36 mouse cellular contexts compared by ENCODE assay signal in the genomic region with DNA sequence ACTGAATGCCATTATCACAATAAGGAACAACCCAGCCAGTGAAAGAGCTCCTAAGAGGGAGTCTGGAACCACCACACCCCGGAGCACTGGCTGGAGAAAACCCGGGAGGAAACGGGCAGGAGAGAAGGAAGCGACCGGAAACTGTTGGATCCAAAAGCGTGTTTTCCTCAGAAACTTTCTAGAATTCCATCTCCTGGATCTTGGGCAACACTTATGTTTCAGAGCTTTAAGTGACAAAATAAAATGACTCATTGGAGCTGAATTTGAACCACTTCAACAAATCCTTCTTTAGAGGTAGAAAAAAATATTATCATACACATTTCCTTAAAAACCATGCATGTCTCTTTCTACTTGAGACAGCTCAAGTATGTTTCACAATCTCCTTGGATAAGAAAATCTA. TPM values are rescaled to one million over a fixed set of nuclear protein-coding genes. Genes with fewer than 3 reads are reported as not detected.
"Had no signal": no experiment of that assay in that cellular context is flagged by ENCODE, and none has a peak within 500 bp of the region (broad histone marks: within the 10 kb centered on the region; RNA-seq: fewer than 3 reads in every experiment).

No protein-coding gene starts in this region.

- DNase-seq: heart, postnatal 10 days; heart, postnatal 14 days; heart, postnatal 36 days; heart, postnatal 4 days; kidney, adult 11 months; kidney, adult 18-20 months; kidney, adult 2 months; kidney, adult 8-10 months; kidney, adult 9 months; kidney, postnatal 10 days; kidney, postnatal 14 days; kidney, postnatal 25 days; kidney, postnatal 36 days; kidney, postnatal 4 days; layer of hippocampus, adult 9-11 months; layer of hippocampus, postnatal 36 days had no signal

- H3K9ac ChIP-seq: heart, embryonic 12.5 days; heart, embryonic 13.5 days; heart, embryonic 15.5 days; hindbrain, embryonic 12.5 days; hindbrain, embryonic 13.5 days; hindbrain, embryonic 14.5 days; hindbrain, embryonic 15.5 days; intestine, embryonic 15.5 days; kidney, embryonic 15.5 days had no signal

- ATAC-seq: hindbrain, embryonic 16.5 days; hindbrain, postnatal 0 days; inflammation-experienced regulatory T-cells, adult 6 months; intestine, embryonic 15.5 days; intestine, embryonic 16.5 days; intestine, postnatal 0 days had no signal

- H3K4me1 ChIP-seq: heart, embryonic 12.5 days; heart, embryonic 13.5 days; heart, embryonic 15.5 days; intestine, embryonic 15.5 days; kidney, embryonic 15.5 days had no signal

- H3K4me2 ChIP-seq: heart, embryonic 11.5 days; heart, embryonic 12.5 days; heart, embryonic 13.5 days; heart, embryonic 15.5 days; hindbrain, embryonic 12.5 days; hindbrain, embryonic 13.5 days; hindbrain, embryonic 14.5 days; hindbrain, embryonic 15.5 days; intestine, embryonic 15.5 days; kidney, embryonic 15.5 days had no signal

- H3K27ac ChIP-seq: heart, embryonic 10.5 days; heart, embryonic 13.5 days; heart, embryonic 15.5 days; hindbrain, embryonic 10.5 days; hindbrain, embryonic 12.5 days; hindbrain, embryonic 13.5 days; hindbrain, embryonic 14.5 days; hindbrain, embryonic 15.5 days; hindbrain, postnatal 0 days; intestine, embryonic 15.5 days; kidney, embryonic 15.5 days; kidney, postnatal 0 days; layer of hippocampus, adult 2 months had no signal

- H3K9me3 ChIP-seq: heart, embryonic 15.5 days; hindbrain, embryonic 15.5 days; intestine, embryonic 15.5 days; kidney, embryonic 15.5 days had no signal

- H3K36me3 ChIP-seq: heart, embryonic 12.5 days; heart, embryonic 15.5 days; hindbrain, embryonic 12.5 days; hindbrain, embryonic 15.5 days; intestine, embryonic 15.5 days; kidney, embryonic 15.5 days had no signal

- H3K27me3 ChIP-seq: heart, embryonic 12.5 days; heart, embryonic 13.5 days; heart, embryonic 15.5 days; hindbrain, embryonic 12.5 days; hindbrain, embryonic 13.5 days; hindbrain, embryonic 15.5 days; intestine, embryonic 15.5 days; kidney, embryonic 15.5 days had no signal

- H3K4me3 ChIP-seq: heart, embryonic 10.5 days; heart, embryonic 12.5 days; heart, embryonic 13.5 days; heart, embryonic 15.5 days; hindbrain, embryonic 10.5 days; hindbrain, embryonic 12.5 days; hindbrain, embryonic 13.5 days; hindbrain, embryonic 15.5 days; intestine, embryonic 15.5 days; kidney, embryonic 15.5 days; layer of hippocampus, adult 2 months had no signal

RNA-seq across cellular contexts. Expression of gene Kcnmb4, which starts 52.7 kb away (rescaled TPM):
- total RNA-seq: hematopoietic stem cell, adult 5-6 weeks had no signal
